Mouse (Mus musculus) neural tube, embryonic 11.5 days (tissue): ENCODE data around the gene Unc13b. TPM values are rescaled to one million over a fixed set of nuclear protein-coding genes. Genes with fewer than 3 reads are reported as not detected.

ENCODE experiments used
- ATAC-seq: fragments of 200-750 bp; cut with Nextera tagmentation; 2 replicates; pipeline ENCODE4 v1.8.0; 2017; ENCODE audit warnings: moderate number of reproducible peaks, mild to moderate bottlenecking, moderate TSS enrichment, moderate library complexity; ENCODE audit not compliant: insufficient read depth, low FRiP score, low TSS enrichment
- DNase-seq: peaks from one replicate; pipeline ENCODE4 v3.0.0-alpha.2; 2015; ENCODE audit warnings: low spot score
- H3K27ac ChIP-seq: fragments of 300-500 bp; sonication (generic); 2 replicates; pipeline ENCODE4 v1.5.1; 2014; ENCODE audit warnings: low read depth, mild to moderate bottlenecking, low read length
- H3K27me3 ChIP-seq: fragments of 300-500 bp; sonication (generic); 2 replicates; pipeline ENCODE4 v1.6.1; 2014; ENCODE audit warnings: mild to moderate bottlenecking, low read length, mixed read lengths; ENCODE audit not compliant: control insufficient read depth, insufficient read depth
- H3K36me3 ChIP-seq: fragments of 300-500 bp; sonication (generic); 2 replicates; pipeline ENCODE4 v1.6.1; 2014; ENCODE audit warnings: mild to moderate bottlenecking, low read length, moderate library complexity, mixed read lengths; ENCODE audit not compliant: control insufficient read depth, insufficient read depth
- H3K4me1 ChIP-seq: fragments of 300-500 bp; sonication (generic); 2 replicates; pipeline ENCODE4 v1.6.1; 2014; ENCODE audit warnings: low read length, mixed read lengths; ENCODE audit not compliant: control insufficient read depth, insufficient read depth
- H3K4me2 ChIP-seq: fragments of 300-500 bp; sonication (generic); 2 replicates; pipeline ENCODE4 v1.6.1; 2014; ENCODE audit warnings: low read depth, mild to moderate bottlenecking, moderate library complexity
- H3K4me3 ChIP-seq: fragments of 300-500 bp; sonication (generic); 2 replicates; pipeline ENCODE4 v1.5.1; 2014; ENCODE audit warnings: low read depth, low read length
- H3K9ac ChIP-seq: fragments of 300-500 bp; sonication (generic); 2 replicates; pipeline ENCODE4 v1.6.1; 2014; ENCODE audit warnings: mild to moderate bottlenecking, low read length
- H3K9me3 ChIP-seq: fragments of 300-500 bp; sonication (generic); 2 replicates; pipeline ENCODE4 v1.6.1; 2016; ENCODE audit warnings: low read length; ENCODE audit not compliant: control insufficient read depth
- WGBS: fragments of 180-500 bp; shearing (Covaris S2); extraction: QIAGEN DNeasy Blood & Tissue Kit; methylation state at CpG from one replicate; pipeline ENCODE4 v1.1.7; 2014; 5-methylcytosine and 5-hydroxymethylcytosine counted together
- polyA plus RNA-seq: library from polyadenylated mRNA; unstranded; fragments of >200 nt; fragmentation: Nextera tagmentation; extraction: Ambion mirVana; gene quantifications from 2 replicates; pipeline ENCODE4 v1.2.1, GENCODE M21; 2014

The Unc13b gene
- polyA plus RNA-seq, 1 experiment from 2014 or later = 18.9 TPM

DNA sequence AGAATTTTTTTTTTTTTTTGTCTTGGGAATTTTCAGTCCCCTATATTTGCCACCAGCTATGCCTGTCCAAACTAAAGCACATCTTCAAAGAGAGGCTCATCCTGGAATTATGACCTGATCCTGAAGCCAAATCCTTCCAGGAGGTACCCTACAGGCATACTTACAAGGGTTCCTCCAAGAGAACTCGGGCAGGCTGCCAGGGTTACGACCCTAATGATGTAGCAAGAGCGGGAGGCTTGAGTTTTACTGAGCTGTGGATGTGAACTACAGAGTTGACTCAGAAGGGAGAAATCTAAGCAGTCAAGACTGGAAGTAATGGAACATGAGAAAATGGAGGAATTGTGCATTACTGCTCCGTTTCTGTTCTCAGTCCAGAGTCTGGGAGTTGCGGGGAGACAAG, 201.3 kb downstream of the Unc13b start:
- WGBS = 70% methylated on average over 5 of the region's 5 CpGs
- ATAC-seq (no peak), DNase-seq (no peak)
- no peaks in the 10 kb centered on the region for H3K4me1 ChIP-seq
- no peaks in the 10 kb centered on the region for H3K9me3 ChIP-seq
- no peaks in the 10 kb centered on the region for H3K36me3 ChIP-seq
- no peak overlapping the region for H3K9ac ChIP-seq
- no peak overlapping the region for H3K4me3 ChIP-seq
- H3K27ac ChIP-seq = no peak overlapping the region
- H3K27me3 ChIP-seq = no peaks in the 10 kb centered on the region
- no peak overlapping the region for H3K4me2 ChIP-seq

DNA sequence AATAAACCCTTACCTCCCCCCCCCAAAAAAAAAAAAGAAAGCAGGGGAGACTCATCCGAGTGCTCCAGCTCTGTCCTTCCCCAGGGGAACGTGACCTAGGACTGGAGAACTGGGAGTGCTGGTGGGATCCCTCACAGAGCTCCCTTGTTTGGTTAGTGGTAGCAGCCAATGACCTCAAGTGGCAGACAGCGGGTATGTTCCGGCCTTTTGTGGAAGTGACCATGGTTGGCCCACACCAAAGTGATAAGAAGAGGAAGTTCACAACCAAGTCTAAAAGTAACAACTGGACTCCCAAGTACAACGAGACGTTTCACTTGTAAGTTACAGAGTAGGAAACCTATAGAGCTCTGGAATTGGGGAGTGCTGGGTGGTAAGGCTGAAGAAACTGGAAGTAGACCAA, 204.1 kb downstream of the Unc13b start:
- ATAC-seq (no peak), DNase-seq (no peak)
- Histone ChIP-seq H3K27me3 (no peaks in the 10 kb centered on the region), H3K4me1 (no peaks in the 10 kb centered on the region), H3K9ac (no peak overlapping the region), H3K4me2 (no peak overlapping the region), H3K27ac (no peak overlapping the region), H3K9me3 (no peaks in the 10 kb centered on the region), H3K36me3 (no peaks in the 10 kb centered on the region), H3K4me3 (no peak overlapping the region)
- 91% methylated on average over 6 of the region's 6 CpGs for WGBS

GRCm38 (mm10) chr4:43266146-43266545, 207.4 kb downstream of the Unc13b start:
- no peaks in the 10 kb centered on the region for H3K9me3 ChIP-seq
- no peak overlapping the region for H3K4me3 ChIP-seq
- H3K27me3 ChIP-seq = no peaks in the 10 kb centered on the region
- H3K9ac ChIP-seq = no peak overlapping the region
- no peak overlapping the region for H3K27ac ChIP-seq
- H3K4me1 ChIP-seq = no peaks in the 10 kb centered on the region
- H3K36me3 ChIP-seq = no peaks in the 10 kb centered on the region
- no peak for DNase-seq
- no peak for ATAC-seq
- 60% methylated on average over 2 of the region's 2 CpGs for WGBS
- H3K4me2 ChIP-seq = no peak overlapping the region

GRCm38 (mm10) chr4:43266623-43267322, 208.0 kb downstream of the Unc13b start, which contains the start of gene Atp8b5:
Atp8b5 (plus strand) TSS chr4:43267159.
- H3K9ac ChIP-seq = peak within 1 kb of the TSS; percentile 41
- no peaks in the 10 kb centered on the region for H3K27me3 ChIP-seq
- no peak within 1 kb of the TSS for H3K27ac ChIP-seq
- peak within 1 kb of the TSS; percentile 47 for H3K4me2 ChIP-seq
- H3K4me1 ChIP-seq = no peaks in the 10 kb centered on the region
- peak; percentile 85 for DNase-seq
- WGBS = 2% methylated on average over 19 of the region's 19 CpGs
- H3K4me3 ChIP-seq = peak within 1 kb of the TSS; percentile 34
- H3K9me3 ChIP-seq = no peaks in the 10 kb centered on the region
- H3K36me3 ChIP-seq = no peaks in the 10 kb centered on the region
- peak; percentile 67; the same call in 1 of the 2 replicates for ATAC-seq

DNA sequence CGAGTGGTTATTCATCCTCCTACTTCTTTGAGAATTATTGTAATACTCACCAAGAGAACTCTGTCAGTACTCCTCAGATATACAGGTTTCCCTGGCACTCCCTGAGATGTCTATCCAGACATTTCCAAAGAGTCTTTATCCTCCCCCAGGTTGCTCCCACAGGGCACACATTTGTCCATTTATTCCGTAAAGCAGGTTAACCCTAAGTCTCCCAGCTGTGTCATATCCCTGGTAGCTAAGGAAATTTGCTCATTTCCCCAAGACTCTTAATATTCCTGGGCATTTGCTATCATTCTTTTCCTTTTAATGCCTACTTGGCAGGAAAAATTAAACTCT, 208.5 kb downstream of the Unc13b start:
- 14% methylated on average over 2 of the region's 2 CpGs for WGBS
- Histone ChIP-seq H3K9ac (no peak overlapping the region), H3K27me3 (no peaks in the 10 kb centered on the region), H3K4me2 (peak overlapping the region; percentile 47), H3K4me3 (no peak overlapping the region), H3K9me3 (no peaks in the 10 kb centered on the region), H3K36me3 (no peaks in the 10 kb centered on the region), H3K27ac (no peak overlapping the region), H3K4me1 (no peaks in the 10 kb centered on the region)
- ATAC-seq (no peak), DNase-seq (no peak)

- no peak overlapping the region for H3K4me2 ChIP-seq
- WGBS = 95% methylated on average over 5 of the region's 5 CpGs
Observed at GRCm38 (mm10) chr4:43285476-43285875, 226.7 kb downstream of the Unc13b start.

GRCm38 (mm10) chr4:43287305-43287704, 228.6 kb downstream of the Unc13b start:
- 93% methylated on average over 3 of the region's 3 CpGs for WGBS
- H3K36me3 ChIP-seq = no peaks in the 10 kb centered on the region
- no peaks in the 10 kb centered on the region for H3K9me3 ChIP-seq
- no peak overlapping the region for H3K9ac ChIP-seq
- no peak overlapping the region for H3K4me2 ChIP-seq
- no peaks in the 10 kb centered on the region for H3K4me1 ChIP-seq
- DNase-seq (no peak), ATAC-seq (no peak)
- no peak overlapping the region for H3K27ac ChIP-seq
- no peak overlapping the region for H3K4me3 ChIP-seq
- H3K27me3 ChIP-seq = no peaks in the 10 kb centered on the region

More at GRCm38 (mm10) chr4:43285476-43285875, 226.7 kb downstream of the Unc13b start:
- Histone ChIP-seq H3K27me3 (no peaks in the 10 kb centered on the region), H3K4me3 (no peak overlapping the region), H3K4me1 (no peaks in the 10 kb centered on the region), H3K9ac (no peak overlapping the region), H3K36me3 (no peaks in the 10 kb centered on the region), H3K9me3 (no peaks in the 10 kb centered on the region), H3K27ac (no peak overlapping the region)
- DNase-seq (no peak), ATAC-seq (no peak)

DNA sequence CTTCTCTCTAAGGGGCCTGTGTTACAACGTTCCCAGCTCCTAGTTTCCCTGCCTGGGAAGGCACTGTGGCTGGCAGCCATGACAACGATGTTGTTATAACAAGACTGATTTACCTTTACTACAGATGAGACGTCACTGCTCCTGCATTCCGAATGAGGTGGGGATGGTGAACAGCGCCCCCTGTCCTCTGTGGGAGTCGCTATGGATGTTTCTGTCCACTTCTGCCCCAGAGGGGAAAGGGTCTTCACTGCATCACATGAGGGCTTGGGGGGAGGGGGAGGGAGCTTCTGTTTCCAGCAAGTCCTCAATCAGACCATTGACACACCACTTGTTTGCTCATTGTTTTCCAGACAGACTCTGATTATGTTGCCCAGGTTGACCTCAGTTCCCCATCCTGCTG, 235.2 kb downstream of the Unc13b start:
- 0 out of 2 replicates have a peak, but pooled peaks cover 3% of the 10 kb centered on the region for H3K4me1 ChIP-seq
- no peaks in the 10 kb centered on the region for H3K9me3 ChIP-seq
- DNase-seq = peak; percentile 16
- WGBS = 33% methylated on average over 6 of the region's 6 CpGs
- ATAC-seq = no peak
- no peak overlapping the region for H3K27ac ChIP-seq
- H3K4me3 ChIP-seq = no peak overlapping the region
- H3K27me3 ChIP-seq = no peaks in the 10 kb centered on the region
- no peak overlapping the region for H3K9ac ChIP-seq
- H3K4me2 ChIP-seq = no peak overlapping the region
- H3K36me3 ChIP-seq = no peaks in the 10 kb centered on the region

DNA sequence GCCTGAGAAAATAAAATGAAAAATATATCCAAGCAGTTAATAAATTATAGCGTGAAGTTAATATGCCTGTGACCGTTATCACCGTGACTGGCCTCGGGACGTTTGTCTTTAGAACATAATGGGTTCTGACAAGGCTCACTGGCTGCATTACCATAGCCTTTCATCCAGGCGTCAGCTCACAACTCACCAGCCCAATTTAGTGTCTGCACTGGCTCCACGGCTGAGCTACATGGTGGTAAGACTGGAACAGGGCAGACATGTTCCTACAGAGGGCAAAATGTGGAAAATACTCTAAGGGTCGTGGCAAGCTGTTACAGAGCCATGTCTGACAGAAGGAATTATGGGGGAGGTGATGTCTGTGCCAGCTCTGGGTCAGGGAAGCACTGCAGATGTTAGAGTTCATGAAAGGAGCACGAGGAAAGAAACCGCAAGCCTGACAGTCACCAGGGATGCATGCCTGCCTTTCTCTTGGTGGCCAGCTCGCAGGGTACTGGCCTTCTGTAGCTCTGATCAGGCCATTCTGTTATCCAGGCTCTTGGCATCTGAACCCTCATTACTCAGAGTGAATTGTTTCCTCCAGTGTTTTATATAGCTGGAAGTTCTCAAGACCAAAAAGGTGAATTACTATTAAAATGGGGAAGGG, 251.1 kb downstream of the Unc13b start:
- H3K9ac ChIP-seq = no peak overlapping the region
- no peaks in the 10 kb centered on the region for H3K4me1 ChIP-seq
- H3K4me3 ChIP-seq = no peak overlapping the region
- ATAC-seq (peak; percentile 93), DNase-seq (peak; percentile 73)
- no peaks in the 10 kb centered on the region for H3K9me3 ChIP-seq
- no peak overlapping the region for H3K4me2 ChIP-seq
- no peaks in the 10 kb centered on the region for H3K27me3 ChIP-seq
- 18% methylated on average over 11 of the region's 11 CpGs for WGBS
- H3K36me3 ChIP-seq = no peaks in the 10 kb centered on the region
- peak overlapping the region; percentile 36; the same call in 1 of the 2 replicates for H3K27ac ChIP-seq
